Comparison of ENCODE assay signal across 14 mouse cellular contexts in the genomic region with DNA sequence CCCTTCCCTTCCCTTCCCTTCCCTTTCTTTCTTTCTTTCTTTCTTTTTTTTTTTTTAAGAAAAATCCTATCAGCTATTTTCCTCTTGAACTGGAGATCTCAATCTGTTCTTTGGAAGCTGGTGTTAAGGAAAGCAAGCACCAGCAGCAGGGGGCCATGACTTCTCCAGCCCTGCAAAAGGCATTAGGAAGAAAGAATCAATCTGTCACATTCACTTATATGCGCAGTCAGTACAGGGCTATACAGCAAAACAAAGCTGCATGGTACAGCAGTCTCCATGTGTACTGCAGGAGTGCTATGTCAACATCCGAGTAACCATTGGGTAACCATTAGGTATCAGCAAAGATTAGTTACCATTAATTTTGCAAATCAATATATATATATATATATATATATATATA.
DNase-seq lines count a peak whose midpoint lies in the region; ATAC-seq and TF ChIP-seq lines count a peak whose summit lies in the region.
"Had no signal": no experiment of that assay in that cellular context is flagged by ENCODE, and none has a peak within 500 bp of the region (broad histone marks: within the 10 kb centered on the region; RNA-seq: fewer than 3 reads in every experiment).

No protein-coding gene starts in this region.

- no peaks in the 10 kb centered on the region for H3K27me3 ChIP-seq in midbrain, embryonic 12.5 days
- H3K27me3 ChIP-seq in midbrain, postnatal 0 days (ENCODE audit: insufficient read depth, low read length): no peaks in the 10 kb centered on the region
- no peaks in the 10 kb centered on the region for H3K27me3 ChIP-seq in midbrain, embryonic 14.5 days (ENCODE audit: control insufficient read depth, insufficient read depth, low read length)
- no peaks in the 10 kb centered on the region for H3K27me3 ChIP-seq in kidney, adult 2 months (replicated peaks; ENCODE audit: control insufficient read depth, insufficient read depth, low read length)
- H3K27me3 ChIP-seq: embryonic facial prominence, embryonic 12.5 days; forebrain, embryonic 15.5 days; heart, embryonic 12.5 days had no signal

- H3K4me3 ChIP-seq in midbrain, embryonic 12.5 days: no peak overlapping the region
- H3K4me3 ChIP-seq in midbrain, postnatal 0 days (ENCODE audit: low read depth, low read length): no peak overlapping the region
- H3K4me3 ChIP-seq in midbrain, embryonic 14.5 days (replicated peaks; ENCODE audit: low read depth, low read length): no peak overlapping the region
- H3K4me3 ChIP-seq in kidney, adult 2 months (ENCODE audit: insufficient read depth, low read depth, low read length): no peak overlapping the region
- H3K4me3 ChIP-seq: embryonic facial prominence, embryonic 12.5 days; forebrain, embryonic 15.5 days; heart, embryonic 12.5 days; hindbrain, embryonic 10.5 days had no signal

- no peaks in the 10 kb centered on the region for H3K9me3 ChIP-seq in midbrain, embryonic 12.5 days
- H3K9me3 ChIP-seq in midbrain, postnatal 0 days (ENCODE audit: low read length): no peaks in the 10 kb centered on the region
- H3K9me3 ChIP-seq in midbrain, embryonic 14.5 days (ENCODE audit: control insufficient read depth, low read length): no peaks in the 10 kb centered on the region
- H3K9me3 ChIP-seq: embryonic facial prominence, embryonic 12.5 days; forebrain, embryonic 15.5 days; heart, embryonic 12.5 days; hindbrain, embryonic 10.5 days had no signal

- peak; percentile 77; the same call in 1 of the 2 replicates for ATAC-seq in midbrain, embryonic 12.5 days (ENCODE audit: low FRiP score, low read depth)
- no peak for ATAC-seq in midbrain, postnatal 0 days (ENCODE audit: low FRiP score)
- ATAC-seq in midbrain, embryonic 14.5 days (ENCODE audit: low FRiP score, low TSS enrichment): no peak
- ATAC-seq: forebrain, embryonic 15.5 days had no signal

- TF ChIP-seq POLR2A in kidney, adult 2 months (IDR thresholded peaks at IDR 0.05; ENCODE audit: low read depth, low read length): no peak

- no peaks in the 10 kb centered on the region for H3K36me3 ChIP-seq in midbrain, embryonic 12.5 days
- H3K36me3 ChIP-seq in midbrain, postnatal 0 days (ENCODE audit: insufficient read depth, low read length): no peaks in the 10 kb centered on the region
- no peaks in the 10 kb centered on the region for H3K36me3 ChIP-seq in midbrain, embryonic 14.5 days (ENCODE audit: control insufficient read depth, insufficient read depth, low read length)
- H3K36me3 ChIP-seq in kidney, adult 2 months (ENCODE audit: control insufficient read depth, insufficient read depth, low read length): no peaks in the 10 kb centered on the region
- H3K36me3 ChIP-seq: embryonic facial prominence, embryonic 12.5 days; forebrain, embryonic 15.5 days; heart, embryonic 12.5 days; hindbrain, embryonic 10.5 days had no signal

- H3K4me2 ChIP-seq in midbrain, embryonic 12.5 days (replicated peaks): no peak overlapping the region
- H3K4me2 ChIP-seq in midbrain, postnatal 0 days (ENCODE audit: low read depth, low read length, poor library complexity, severe bottlenecking): no peak overlapping the region
- no peak overlapping the region for H3K4me2 ChIP-seq in midbrain, embryonic 14.5 days (ENCODE audit: low read length)
- H3K4me2 ChIP-seq: embryonic facial prominence, embryonic 12.5 days; forebrain, embryonic 15.5 days; heart, embryonic 12.5 days; hindbrain, embryonic 14.5 days had no signal

- WGBS in midbrain, embryonic 12.5 days: 36% methylated on average over 2 of the region's 2 CpGs
- 37% methylated on average over 2 of the region's 2 CpGs for WGBS in midbrain, postnatal 0 days
- 17% methylated on average over 2 of the region's 2 CpGs for WGBS in midbrain, embryonic 14.5 days
- 91% methylated on average over 2 of the region's 2 CpGs for WGBS in kidney, adult 2 months

- H3K4me1 ChIP-seq in midbrain, embryonic 12.5 days: no peaks in the 10 kb centered on the region; the same call in 1 of the 2 replicates
- no peaks in the 10 kb centered on the region for H3K4me1 ChIP-seq in midbrain, postnatal 0 days (ENCODE audit: insufficient read depth, low read length)
- peaks cover 5% of the 10 kb centered on the region; the same call in 1 of the 2 replicates for H3K4me1 ChIP-seq in midbrain, embryonic 14.5 days (ENCODE audit: control insufficient read depth, insufficient read depth, low read length)
- H3K4me1 ChIP-seq in kidney, adult 2 months (ENCODE audit: control insufficient read depth, insufficient read depth, low read length): no peaks in the 10 kb centered on the region
- H3K4me1 ChIP-seq: embryonic facial prominence, embryonic 12.5 days; forebrain, embryonic 15.5 days; heart, embryonic 12.5 days had no signal

- no peak overlapping the region for H3K27ac ChIP-seq in midbrain, embryonic 12.5 days (replicated peaks)
- H3K27ac ChIP-seq in midbrain, postnatal 0 days (ENCODE audit: low read depth, low read length): no peak overlapping the region
- no peak overlapping the region for H3K27ac ChIP-seq in midbrain, embryonic 14.5 days (replicated peaks; ENCODE audit: low read depth, low read length)
- no peak overlapping the region for H3K27ac ChIP-seq in kidney, adult 2 months (ENCODE audit: insufficient read depth, low read depth, low read length)
- H3K27ac ChIP-seq: embryonic facial prominence, embryonic 12.5 days; forebrain, embryonic 15.5 days; hindbrain, embryonic 10.5 days; hindbrain, embryonic 14.5 days had no signal

- peak; percentile 28 for DNase-seq in embryo, embryonic 10 days (ENCODE audit: low spot score)
- DNase-seq in embryo, embryonic 9.5 days (ENCODE audit: extremely low spot score): no peak
- no peak for DNase-seq in midbrain, postnatal 0 days (ENCODE audit: low spot score)
- DNase-seq in embryo, embryonic 10.5 days (ENCODE audit: low spot score): peak; percentile 29
- DNase-seq in midbrain, embryonic 14.5 days: peak; percentile 40
- no peak for DNase-seq in kidney, adult 2 months
- DNase-seq: adrenal gland, postnatal 14 days; heart, adult 18-20 months had no signal

- H3K9ac ChIP-seq in midbrain, embryonic 12.5 days (replicated peaks): no peak overlapping the region
- H3K9ac ChIP-seq in midbrain, postnatal 0 days (replicated peaks; ENCODE audit: low read length, poor library complexity, severe bottlenecking): no peak overlapping the region
- no peak overlapping the region for H3K9ac ChIP-seq in midbrain, embryonic 14.5 days (replicated peaks; ENCODE audit: low read length)
- H3K9ac ChIP-seq: embryonic facial prominence, embryonic 12.5 days; forebrain, embryonic 15.5 days; heart, embryonic 12.5 days; hindbrain, embryonic 14.5 days had no signal

- TF ChIP-seq CTCF in midbrain, postnatal 0 days (IDR thresholded peaks at IDR 0.05): no peak
- TF ChIP-seq CTCF in kidney, adult 2 months (conservative IDR thresholded peaks at IDR 0.05; ENCODE audit: insufficient read depth, insufficient read length, low read depth, low read length): no peak

Comparison
In these comparisons a context has a peak if more than half of its experiments do, and no peak if none do; other contexts are left out.
1. DNase-seq: peak in embryo, embryonic 10 days (single experiment), embryo, embryonic 10.5 days (single experiment) and midbrain, embryonic 14.5 days (single experiment); none in embryo, embryonic 9.5 days (single experiment), midbrain, postnatal 0 days (single experiment) and kidney, adult 2 months (single experiment).